In genomic region chr3:108087329-108087728, GRCm38 (mm10) we compare ENCODE assay signal across 12 mouse cellular contexts. TPM values are rescaled to one million over a fixed set of nuclear protein-coding genes. Genes with fewer than 3 reads are reported as not detected.
A peak's percentile ranks its signal among the peaks of the same experiment; 100 is the strongest.
DNase-seq lines count a peak whose midpoint lies in the region; ATAC-seq and TF ChIP-seq lines count a peak whose summit lies in the region.
"Had no signal": no experiment of that assay in that cellular context is flagged by ENCODE, and none has a peak within 500 bp of the region (broad histone marks: within the 10 kb centered on the region; RNA-seq: fewer than 3 reads in every experiment).

No protein-coding gene starts in this region.

- peak overlapping the region; percentile 99; the same call in 1 of the 2 replicates for H3K4me2 ChIP-seq in lung, embryonic 15.5 days
- peak overlapping the region; percentile 96; the same call in 1 of the 2 replicates for H3K4me2 ChIP-seq in intestine, embryonic 16.5 days (ENCODE audit: low read depth, low read length)
- 0 out of 2 replicates have a peak overlapping the region, but pooled peaks have one; percentile 99 for H3K4me2 ChIP-seq in stomach, embryonic 16.5 days (ENCODE audit: low read depth, low read length)

- H3K9me3 ChIP-seq in lung, embryonic 15.5 days: no peaks in the 10 kb centered on the region
- H3K9me3 ChIP-seq in intestine, embryonic 16.5 days (ENCODE audit: control insufficient read depth, low read length): no peaks in the 10 kb centered on the region
- H3K9me3 ChIP-seq in stomach, embryonic 16.5 days (replicated peaks; ENCODE audit: control insufficient read depth, low read length): no peaks in the 10 kb centered on the region

- TF ChIP-seq CTCF in thymus, adult 2 months (IDR thresholded peaks at IDR 0.05; ENCODE audit: borderline replicate concordance, control insufficient read depth, extremely low read depth, insufficient read depth, low read length, poor library complexity): no peak

- H3K4me1 ChIP-seq in lung, embryonic 15.5 days: peaks cover 38% of the 10 kb centered on the region
- H3K4me1 ChIP-seq in intestine, embryonic 16.5 days (ENCODE audit: control insufficient read depth, insufficient read depth, low read length): peaks cover 42% of the 10 kb centered on the region
- peaks cover 51% of the 10 kb centered on the region for H3K4me1 ChIP-seq in stomach, embryonic 16.5 days (ENCODE audit: control insufficient read depth, insufficient read depth, low read length)
- H3K4me1 ChIP-seq in thymus, adult 2 months (replicated peaks; ENCODE audit: control insufficient read depth, insufficient read depth, low read length): peaks cover 17% of the 10 kb centered on the region

- no peak overlapping the region for H3K4me3 ChIP-seq in lung, embryonic 15.5 days
- H3K4me3 ChIP-seq in intestine, embryonic 16.5 days (ENCODE audit: low read length): no peak overlapping the region
- H3K4me3 ChIP-seq in stomach, embryonic 16.5 days (replicated peaks; ENCODE audit: low read length): no peak overlapping the region
- H3K4me3 ChIP-seq in thymus, adult 2 months (ENCODE audit: control insufficient read depth, insufficient read depth, low read length): no peak overlapping the region

- DNase-seq in heart, adult 11 months: peak; percentile 93
- DNase-seq in heart, postnatal 4 days: no peak
- DNase-seq in lung, adult 18-20 months: no peak
- no peak for DNase-seq in gastrocnemius, adult 18-20 months (ENCODE audit: low spot score)
- DNase-seq in thymus, adult 2 months: no peak
- DNase-seq: cerebellum, adult 18-20 months; gastrocnemius, postnatal 10 days; kidney, adult 18-20 months had no signal

- TF ChIP-seq POLR2A in thymus, adult 2 months (IDR thresholded peaks at IDR 0.05; ENCODE audit: control insufficient read depth, extremely low read depth, insufficient read depth, low read length, poor library complexity): no peak

- H3K36me3 ChIP-seq in lung, embryonic 15.5 days: no peaks in the 10 kb centered on the region
- H3K36me3 ChIP-seq in intestine, embryonic 16.5 days (ENCODE audit: control insufficient read depth, insufficient read depth, low read length): no peaks in the 10 kb centered on the region
- no peaks in the 10 kb centered on the region for H3K36me3 ChIP-seq in stomach, embryonic 16.5 days (ENCODE audit: control insufficient read depth, insufficient read depth, low read length)
- no peaks in the 10 kb centered on the region for H3K36me3 ChIP-seq in thymus, adult 2 months (ENCODE audit: control insufficient read depth, insufficient read depth, low read length)

- H3K9ac ChIP-seq in lung, embryonic 15.5 days: no peak overlapping the region
- peak overlapping the region; percentile 76 for H3K9ac ChIP-seq in intestine, embryonic 16.5 days (ENCODE audit: low read depth, low read length)
- 0 out of 2 replicates have a peak overlapping the region, but pooled peaks have one; percentile 8 for H3K9ac ChIP-seq in stomach, embryonic 16.5 days (ENCODE audit: low read length)

- no peak overlapping the region for H3K27ac ChIP-seq in lung, embryonic 15.5 days
- H3K27ac ChIP-seq in intestine, embryonic 16.5 days (ENCODE audit: low read length): peak overlapping the region; percentile 31; the same call in 1 of the 2 replicates
- H3K27ac ChIP-seq in stomach, embryonic 16.5 days (ENCODE audit: low read length): peak overlapping the region; percentile 96; the same call in 1 of the 2 replicates
- H3K27ac ChIP-seq in thymus, adult 2 months (ENCODE audit: control insufficient read depth, insufficient read depth, low read length): no peak overlapping the region
- H3K27ac ChIP-seq: left cerebral cortex, adult 2 months had no signal

- 78% methylated on average over 3 of the region's 3 CpGs for WGBS in lung, embryonic 15.5 days
- WGBS in intestine, embryonic 16.5 days: 79% methylated on average over 3 of the region's 3 CpGs
- 71% methylated on average over 3 of the region's 3 CpGs for WGBS in stomach, embryonic 16.5 days
- 81% methylated on average over 3 of the region's 3 CpGs for WGBS in thymus, adult 2 months

- no peak for ATAC-seq in lung, embryonic 15.5 days (ENCODE audit: borderline replicate concordance, extremely low read depth, low FRiP score, low TSS enrichment)
- ATAC-seq in intestine, embryonic 16.5 days: no peak
- no peak for ATAC-seq in stomach, embryonic 16.5 days (ENCODE audit: insufficient read depth, low FRiP score)

- H3K27me3 ChIP-seq in lung, embryonic 15.5 days: no peaks in the 10 kb centered on the region
- H3K27me3 ChIP-seq in intestine, embryonic 16.5 days (replicated peaks; ENCODE audit: control insufficient read depth, insufficient read depth, low read length): no peaks in the 10 kb centered on the region
- no peaks in the 10 kb centered on the region for H3K27me3 ChIP-seq in stomach, embryonic 16.5 days (ENCODE audit: control insufficient read depth, insufficient read depth, low read length)
- H3K27me3 ChIP-seq in thymus, adult 2 months (ENCODE audit: control insufficient read depth, insufficient read depth, low read length): no peaks in the 10 kb centered on the region

RNA-seq across cellular contexts. Expression of gene Ampd2, which starts 0.9 kb away (rescaled TPM):
- total RNA-seq in heart, postnatal 4 days (2021): 10 to 100 TPM; 16.7 to 16.9 TPM
- polyA plus RNA-seq in lung, embryonic 15.5 days (2015; fragmentation: Nextera tagmentation; extraction: Ambion mirVana): 38.1 and 38.4 TPM in 2 replicates
- 46.9 and 48.9 TPM in 2 replicates for polyA plus RNA-seq in intestine, embryonic 16.5 days (2015; fragmentation: Nextera tagmentation; extraction: Ambion mirVana)
- polyA plus RNA-seq in stomach, embryonic 16.5 days (2015; fragmentation: Nextera tagmentation; extraction: Ambion mirVana): 49.8 and 51.9 TPM in 2 replicates
- 1 to 10 TPM; 3.6 TPM for total RNA-seq in gastrocnemius, adult 18-20 months (2021)
- polyA plus RNA-seq in thymus, adult 2 months (2012; rRNA removed): 159 and 177 TPM in 2 replicates

RNA-seq across cellular contexts. Expression of gene Gnat2, which starts 5.3 kb away (rescaled TPM):
- total RNA-seq in heart, postnatal 4 days (2021): under 1 TPM; 0.31 to 0.34 TPM
- polyA plus RNA-seq in lung, embryonic 15.5 days (2015; fragmentation: Nextera tagmentation; extraction: Ambion mirVana): 0.48 and 0.96 TPM in 2 replicates
- polyA plus RNA-seq in intestine, embryonic 16.5 days (2015; fragmentation: Nextera tagmentation; extraction: Ambion mirVana): 1.9 and 2.7 TPM in 2 replicates
- 1.3 TPM in 2 replicates for polyA plus RNA-seq in stomach, embryonic 16.5 days (2015; fragmentation: Nextera tagmentation; extraction: Ambion mirVana)
- total RNA-seq in gastrocnemius, adult 18-20 months (2021): under 1 TPM; 0.45 to 0.94 TPM
- polyA plus RNA-seq in thymus, adult 2 months (2012; rRNA removed): 0.27 and 0.32 TPM in 2 replicates
- total RNA-seq: left cerebral cortex, adult 2 months had no signal

RNA-seq across cellular contexts. Expression of gene Gstm4, which starts 42.6 kb away (rescaled TPM):
- total RNA-seq in heart, postnatal 4 days (2021): 10 to 100 TPM; 11.8 to 12.7 TPM
- polyA plus RNA-seq in lung, embryonic 15.5 days (2015; fragmentation: Nextera tagmentation; extraction: Ambion mirVana): 16.7 TPM in 2 replicates
- polyA plus RNA-seq in intestine, embryonic 16.5 days (2015; fragmentation: Nextera tagmentation; extraction: Ambion mirVana): 47.9 and 49.2 TPM in 2 replicates
- polyA plus RNA-seq in stomach, embryonic 16.5 days (2015; fragmentation: Nextera tagmentation; extraction: Ambion mirVana): 26.5 and 29.6 TPM in 2 replicates
- total RNA-seq in gastrocnemius, adult 18-20 months (2021): 10 to 100 TPM; 11.8 to 15.8 TPM
- polyA plus RNA-seq in thymus, adult 2 months (2012; rRNA removed): 7.9 and 9.7 TPM in 2 replicates

RNA-seq across cellular contexts. Expression of gene Gnai3, which starts 58.6 kb away (rescaled TPM):
- 10 to 100 TPM; 41.6 to 41.8 TPM for total RNA-seq in heart, postnatal 4 days (2021)
- 162 and 165 TPM in 2 replicates for polyA plus RNA-seq in lung, embryonic 15.5 days (2015; fragmentation: Nextera tagmentation; extraction: Ambion mirVana)
- polyA plus RNA-seq in intestine, embryonic 16.5 days (2015; fragmentation: Nextera tagmentation; extraction: Ambion mirVana): 168 and 170 TPM in 2 replicates
- polyA plus RNA-seq in stomach, embryonic 16.5 days (2015; fragmentation: Nextera tagmentation; extraction: Ambion mirVana): 177 and 182 TPM in 2 replicates
- total RNA-seq in gastrocnemius, adult 18-20 months (2021): 10 to 100 TPM; 10.2 to 14.7 TPM
- polyA plus RNA-seq in thymus, adult 2 months (2012; rRNA removed): 34.3 and 35.7 TPM in 2 replicates

Comparison
In these comparisons a context has a peak if more than half of its experiments do, and no peak if none do; other contexts are left out.
1. H3K27ac ChIP-seq: peak in intestine, embryonic 16.5 days (single experiment) and stomach, embryonic 16.5 days (single experiment); none in lung, embryonic 15.5 days (single experiment) and thymus, adult 2 months (single experiment).
2. Peak in every context shown above with its lines, with median percentiles within 50 percentile points of each other: H3K4me2 ChIP-seq.